Mouse (Mus musculus) bone marrow macrophage, adult 2 months (primary cell): ENCODE results near the gene Kiz.

Source experiments
- CTCF ChIP-seq: IDR thresholded peaks from 2 replicates; pipeline ENCODE4 v1.5.1; 2012; ENCODE audit warnings: low read depth, mild to moderate bottlenecking, low read length, moderate library complexity
- POLR2A ChIP-seq: IDR thresholded peaks from 2 replicates; pipeline ENCODE4 v1.6.1; 2012; ENCODE audit warnings: mild to moderate bottlenecking, low read depth, low read length, borderline replicate concordance

GRCm38 (mm10) chr2:146958951-146959821 lies 103.5 kb downstream of the Kiz start:
- TF ChIP-seq CTCF (peak; percentile 80), POLR2A (no peak)
